Mouse (Mus musculus) heart, embryonic 11.5 days (tissue): Measurements from ENCODE around the gene Prune2. TPM values are rescaled to one million over a fixed set of nuclear protein-coding genes. Genes with fewer than 3 reads are reported as not detected.

Experiments used
- ATAC-seq: fragments of 200-750 bp; cut with Nextera tagmentation; replicated peaks from 2 replicates; pipeline ENCODE4 v1.8.0; 2017; ENCODE audit warnings: moderate library complexity; ENCODE audit not compliant: insufficient number of reproducible peaks, low FRiP score, low TSS enrichment
- H3K27ac ChIP-seq: fragments of 300-500 bp; sonication (generic); 2 replicates; pipeline ENCODE4 v1.5.1; 2014; ENCODE audit warnings: mild to moderate bottlenecking, low read depth, low read length
- H3K27me3 ChIP-seq: fragments of 300-500 bp; sonication (generic); 2 replicates; pipeline ENCODE4 v1.6.1; 2014; ENCODE audit warnings: mild to moderate bottlenecking, low read length, mixed read lengths; ENCODE audit not compliant: control insufficient read depth, insufficient read depth
- H3K36me3 ChIP-seq: fragments of 300-500 bp; sonication (generic); 2 replicates; pipeline ENCODE4 v1.6.1; 2014; ENCODE audit warnings: mild to moderate bottlenecking, low read length, moderate library complexity, mixed read lengths; ENCODE audit not compliant: control insufficient read depth, insufficient read depth
- H3K4me1 ChIP-seq: fragments of 300-500 bp; sonication (generic); 2 replicates; pipeline ENCODE4 v1.6.1; 2014; ENCODE audit warnings: low read length; ENCODE audit not compliant: control insufficient read depth, insufficient read depth
- H3K4me2 ChIP-seq: fragments of 300-500 bp; sonication (generic); 2 replicates; pipeline ENCODE4 v1.6.1; 2014; ENCODE audit warnings: mild to moderate bottlenecking, moderate library complexity
- H3K4me3 ChIP-seq: fragments of 300-500 bp; sonication (generic); 2 replicates; pipeline ENCODE4 v1.5.1; 2014; ENCODE audit warnings: low read depth, low read length
- H3K9ac ChIP-seq: fragments of 300-500 bp; sonication (generic); 2 replicates; pipeline ENCODE4 v1.6.1; 2014; ENCODE audit warnings: mild to moderate bottlenecking, low read depth, low read length, moderate library complexity
- H3K9me3 ChIP-seq: fragments of 300-500 bp; sonication (generic); replicated peaks from 2 replicates; pipeline ENCODE4 v1.6.1; 2016; ENCODE audit warnings: low read length; ENCODE audit not compliant: control insufficient read depth
- WGBS: fragments of 180-500 bp; shearing (Covaris S2); extraction: QIAGEN DNeasy Blood & Tissue Kit; methylation state at CpG from one replicate; pipeline ENCODE4 v1.1.7; 2014; ENCODE audit not compliant: insufficient replicate concordance; 5-methylcytosine and 5-hydroxymethylcytosine counted together
- polyA plus RNA-seq: library from polyadenylated mRNA; unstranded; fragments of >200 nt; fragmentation: Nextera tagmentation; extraction: Ambion mirVana; gene quantifications from 2 replicates; pipeline ENCODE4 v1.2.1, GENCODE M21; 2014

Prune2 gene
- polyA plus RNA-seq, 1 experiment from 2014 or later: 9.8 TPM

GRCm38 (mm10) chr19:17238471-17238870 lies 282.6 kb downstream of the Prune2 start:
- no peaks in the 10 kb centered on the region for H3K36me3 ChIP-seq
- 69% methylated on average over 3 of the region's 3 CpGs for WGBS
- no peak overlapping the region for H3K9ac ChIP-seq
- no peaks in the 10 kb centered on the region for H3K4me1 ChIP-seq
- H3K27ac ChIP-seq: no peak overlapping the region
- no peak overlapping the region for H3K4me2 ChIP-seq
- no peak for ATAC-seq
- no peaks in the 10 kb centered on the region for H3K27me3 ChIP-seq
- H3K9me3 ChIP-seq: no peaks in the 10 kb centered on the region
- no peak overlapping the region for H3K4me3 ChIP-seq

- Histone ChIP-seq H3K4me3 (no peak overlapping the region), H3K9ac (no peak overlapping the region), H3K4me2 (no peak overlapping the region), H3K27me3 (no peaks in the 10 kb centered on the region), H3K9me3 (no peaks in the 10 kb centered on the region), H3K4me1 (no peaks in the 10 kb centered on the region), H3K27ac (no peak overlapping the region), H3K36me3 (no peaks in the 10 kb centered on the region)
- no peak for ATAC-seq
- WGBS: 77% methylated on average over 7 of the region's 7 CpGs
These were observed 284.5 kb downstream of the Prune2 start for GRCm38 (mm10) chr19:17240170-17241077.

DNA sequence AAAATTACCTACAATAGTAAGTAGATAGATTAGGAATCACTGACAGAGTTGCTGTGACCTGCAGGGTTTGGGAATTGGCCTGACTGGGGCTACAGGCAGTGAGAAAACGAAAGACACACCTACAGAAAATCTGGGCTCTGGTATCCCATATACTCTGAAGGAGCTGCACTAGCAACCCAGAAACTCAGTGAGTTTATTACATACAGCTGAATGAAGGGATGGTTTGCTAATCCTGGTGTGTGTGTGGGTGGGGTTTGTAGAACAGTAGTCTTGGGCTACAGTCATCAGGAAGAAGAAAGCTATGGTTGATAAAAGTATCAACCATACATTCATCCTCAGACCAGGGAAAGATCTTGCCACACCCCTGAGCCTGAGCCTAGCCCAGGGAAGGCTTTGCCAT lies 285.3 kb downstream of the Prune2 start:
- no peak overlapping the region for H3K9ac ChIP-seq
- WGBS: 86% methylated on average over 1 of the region's 1 CpGs
- H3K4me1 ChIP-seq: no peaks in the 10 kb centered on the region
- no peak for ATAC-seq
- H3K27me3 ChIP-seq: no peaks in the 10 kb centered on the region
- H3K9me3 ChIP-seq: no peaks in the 10 kb centered on the region
- no peak overlapping the region for H3K4me2 ChIP-seq
- no peak overlapping the region for H3K27ac ChIP-seq
- no peaks in the 10 kb centered on the region for H3K36me3 ChIP-seq
- no peak overlapping the region for H3K4me3 ChIP-seq

DNA sequence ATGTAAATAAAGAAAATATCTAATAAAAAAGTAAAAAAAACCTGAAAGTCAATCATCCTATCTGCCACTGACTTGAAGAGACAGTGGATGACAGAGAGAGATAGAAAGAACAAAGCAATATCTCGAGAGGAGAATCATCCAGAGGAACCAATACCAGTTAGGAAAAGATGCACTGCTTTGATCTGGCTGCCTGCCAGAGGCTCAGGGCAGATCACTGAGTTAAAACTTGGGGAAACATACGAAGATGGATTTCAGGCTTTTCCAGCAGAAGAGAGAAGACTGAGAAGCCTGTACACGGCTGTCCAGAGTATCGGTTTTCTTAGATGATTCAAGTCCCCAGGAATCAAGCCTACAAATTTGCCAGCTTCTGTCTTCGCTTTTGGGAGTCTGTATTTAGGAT lies 287.0 kb downstream of the Prune2 start:
- ATAC-seq: no peak
- H3K27ac ChIP-seq: no peak overlapping the region
- WGBS: 72% methylated on average over 5 of the region's 5 CpGs

DNA sequence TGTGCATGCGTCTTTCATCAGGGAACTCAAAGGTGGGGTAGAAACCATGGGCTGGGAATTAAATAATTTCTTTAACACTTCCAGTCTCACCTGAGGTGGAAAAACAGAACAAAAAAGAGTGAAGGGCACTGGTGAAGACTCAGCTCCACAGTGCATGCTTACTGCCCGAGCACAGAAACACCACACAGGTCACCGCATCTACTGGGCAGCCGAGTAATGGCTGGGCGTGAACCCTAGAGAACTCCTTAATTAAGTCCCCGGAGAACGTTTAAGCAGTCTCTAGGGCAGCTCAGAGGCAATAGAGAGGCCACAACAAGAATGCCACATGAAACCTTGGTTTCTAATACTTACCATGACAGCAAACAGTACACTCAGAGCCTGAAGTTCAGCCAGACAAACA lies 288.6 kb downstream of the Prune2 start:
- H3K36me3 ChIP-seq: no peaks in the 10 kb centered on the region
- WGBS: 78% methylated on average over 7 of the region's 7 CpGs
- H3K4me1 ChIP-seq: no peaks in the 10 kb centered on the region
- H3K9ac ChIP-seq: no peak overlapping the region
- no peak overlapping the region for H3K4me2 ChIP-seq
- no peaks in the 10 kb centered on the region for H3K9me3 ChIP-seq
- H3K4me3 ChIP-seq: no peak overlapping the region
- no peak for ATAC-seq
- H3K27ac ChIP-seq: no peak overlapping the region
- H3K27me3 ChIP-seq: no peaks in the 10 kb centered on the region

More for the DNA sequence above, 287.0 kb downstream of the Prune2 start:
- Histone ChIP-seq H3K36me3 (no peaks in the 10 kb centered on the region), H3K27me3 (no peaks in the 10 kb centered on the region), H3K9me3 (no peaks in the 10 kb centered on the region), H3K4me2 (no peak overlapping the region), H3K4me3 (no peak overlapping the region), H3K9ac (no peak overlapping the region), H3K4me1 (no peaks in the 10 kb centered on the region)

GRCm38 (mm10) chr19:17247352-17247925 lies 291.5 kb downstream of the Prune2 start:
- H3K4me2 ChIP-seq: no peak overlapping the region
- H3K4me3 ChIP-seq: no peak overlapping the region
- no peak overlapping the region for H3K9ac ChIP-seq
- no peak for ATAC-seq
- no peaks in the 10 kb centered on the region for H3K36me3 ChIP-seq
- H3K4me1 ChIP-seq: no peaks in the 10 kb centered on the region
- WGBS: 80% methylated on average over 8 of the region's 8 CpGs
- H3K9me3 ChIP-seq: no peaks in the 10 kb centered on the region
- no peaks in the 10 kb centered on the region for H3K27me3 ChIP-seq
- no peak overlapping the region for H3K27ac ChIP-seq

GRCm38 (mm10) chr19:17249691-17250090 lies 293.8 kb downstream of the Prune2 start:
- H3K4me1 ChIP-seq: no peaks in the 10 kb centered on the region
- H3K4me2 ChIP-seq: no peak overlapping the region
- H3K27me3 ChIP-seq: no peaks in the 10 kb centered on the region
- 82% methylated on average over 9 of the region's 9 CpGs for WGBS
- H3K9me3 ChIP-seq: no peaks in the 10 kb centered on the region
- H3K36me3 ChIP-seq: no peaks in the 10 kb centered on the region
- no peak overlapping the region for H3K4me3 ChIP-seq
- H3K9ac ChIP-seq: no peak overlapping the region
- ATAC-seq: no peak
- H3K27ac ChIP-seq: no peak overlapping the region

GRCm38 (mm10) chr19:17250801-17251200 lies 294.9 kb downstream of the Prune2 start:
- Histone ChIP-seq H3K4me2 (no peak overlapping the region), H3K36me3 (no peaks in the 10 kb centered on the region), H3K4me1 (no peaks in the 10 kb centered on the region), H3K4me3 (no peak overlapping the region), H3K27ac (no peak overlapping the region), H3K9me3 (no peaks in the 10 kb centered on the region), H3K27me3 (no peaks in the 10 kb centered on the region), H3K9ac (no peak overlapping the region)
- WGBS: 77% methylated on average over 7 of the region's 7 CpGs
- no peak for ATAC-seq
